Mouse (Mus musculus): ENCODE data around the gene Otop2. TPM values are rescaled to one million over a fixed set of nuclear protein-coding genes. Genes with fewer than 3 reads are reported as not detected.

The Otop2 gene
- polyA plus RNA-seq, 1 experiment from 2014 or later, result not detected

DNA sequence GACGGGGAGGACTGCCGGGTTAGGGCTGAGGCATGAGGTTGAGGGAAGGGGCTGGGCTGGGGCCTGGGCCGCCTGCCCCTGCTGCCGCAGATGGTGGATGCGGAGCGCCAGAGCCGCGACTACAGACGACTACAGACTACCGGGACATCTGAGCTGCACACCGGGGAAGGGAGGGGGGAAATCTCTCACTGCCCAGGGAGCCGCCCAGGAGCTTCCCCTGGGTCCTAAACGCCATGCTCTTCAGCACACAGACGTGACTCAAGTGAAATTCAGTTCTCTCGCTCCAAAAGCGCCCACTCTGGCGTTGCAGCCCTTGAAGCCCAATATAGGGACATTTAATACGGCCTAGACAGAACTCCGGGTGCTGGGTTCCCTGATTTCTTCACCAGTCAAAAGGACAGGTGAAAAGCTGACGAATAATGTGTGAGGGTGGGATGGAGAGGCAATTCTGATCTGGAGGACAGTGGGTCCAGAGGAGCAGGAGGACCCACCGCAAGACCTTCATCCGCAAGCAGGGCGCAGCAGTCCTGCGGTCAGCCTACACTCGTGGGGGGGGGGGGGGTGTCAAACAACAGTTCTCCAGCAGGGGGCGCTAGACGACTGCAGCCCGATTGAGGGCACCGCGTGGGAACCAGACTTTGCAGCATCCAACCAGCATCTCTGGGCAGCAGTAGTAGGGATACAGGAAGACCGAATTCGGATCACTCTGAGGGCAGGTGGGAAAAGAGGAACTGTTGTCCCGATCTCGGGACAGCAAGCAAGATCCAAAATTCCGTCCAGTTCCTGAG is 15.1 kb downstream of the Otop2 start, which contains the start of gene Ush1g:
Gene Ush1g, minus strand, starts transcription at position 136 of the 788 bp plus-strand sequence.
- H3K27ac ChIP-seq (ENCODE audit: low read depth, low read length), result no peak within 1 kb of the TSS
- H3K4me3 ChIP-seq (ENCODE audit: low read depth, low read length), result no peak within 1 kb of the TSS
- H3K9me3 ChIP-seq (ENCODE audit: control insufficient read depth, low read length), result no peaks in the 10 kb centered on the region
- WGBS, result 5% methylated on average over 35 of the region's 35 CpGs
- H3K4me1 ChIP-seq (ENCODE audit: control insufficient read depth, insufficient read depth, low read length), result peaks cover 5% of the 10 kb centered on the region; the same call in 1 of the 2 replicates
- H3K4me2 ChIP-seq (ENCODE audit: low read depth), result no peak within 1 kb of the TSS
- ATAC-seq (ENCODE audit: insufficient read depth, low FRiP score, low TSS enrichment) (no peak), DNase-seq (ENCODE audit: low spot score) (peak; percentile 80)
- H3K9ac ChIP-seq (ENCODE audit: low read length), result no peak within 1 kb of the TSS
- H3K36me3 ChIP-seq (ENCODE audit: control insufficient read depth, insufficient read depth, low read length), result no peaks in the 10 kb centered on the region
- peaks cover 75% of the 10 kb centered on the region for H3K27me3 ChIP-seq (ENCODE audit: control insufficient read depth, insufficient read depth, low read length)

DNA sequence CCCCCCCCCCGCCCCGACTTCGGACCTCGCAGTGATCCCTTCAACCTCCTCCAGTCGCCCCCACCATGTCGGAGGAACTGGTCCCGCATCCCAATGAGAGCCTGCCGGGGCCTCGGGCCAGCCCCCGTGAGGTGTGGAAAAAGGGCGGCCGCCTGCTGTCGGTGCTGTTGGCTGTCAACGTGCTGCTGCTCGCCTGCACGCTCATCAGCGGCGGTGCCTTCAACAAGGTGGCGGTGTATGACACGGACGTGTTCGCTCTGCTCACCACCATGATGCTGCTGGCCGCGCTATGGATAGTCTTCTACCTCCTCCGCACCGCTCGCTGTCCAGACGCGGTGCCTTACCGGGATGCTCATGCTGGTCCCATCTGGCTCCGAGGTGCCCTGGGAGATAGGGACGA is 16.4 kb downstream of the Otop2 start:
- 16% methylated on average over 32 of the region's 32 CpGs for WGBS
- Histone ChIP-seq H3K4me3 (ENCODE audit: low read depth, low read length) (no peak overlapping the region), H3K36me3 (ENCODE audit: control insufficient read depth, insufficient read depth, low read length) (no peaks in the 10 kb centered on the region), H3K27me3 (ENCODE audit: control insufficient read depth, insufficient read depth, low read length) (peaks cover 63% of the 10 kb centered on the region), H3K4me1 (ENCODE audit: control insufficient read depth, insufficient read depth, low read length) (peaks cover 5% of the 10 kb centered on the region; the same call in 1 of the 2 replicates), H3K9me3 (ENCODE audit: control insufficient read depth, low read length) (no peaks in the 10 kb centered on the region), H3K9ac (ENCODE audit: low read length) (no peak overlapping the region), H3K27ac (ENCODE audit: low read depth, low read length) (no peak overlapping the region), H3K4me2 (ENCODE audit: low read depth) (no peak overlapping the region)
- no peak for DNase-seq (ENCODE audit: low spot score)
- no peak for ATAC-seq (ENCODE audit: insufficient read depth, low FRiP score, low TSS enrichment)

DNA sequence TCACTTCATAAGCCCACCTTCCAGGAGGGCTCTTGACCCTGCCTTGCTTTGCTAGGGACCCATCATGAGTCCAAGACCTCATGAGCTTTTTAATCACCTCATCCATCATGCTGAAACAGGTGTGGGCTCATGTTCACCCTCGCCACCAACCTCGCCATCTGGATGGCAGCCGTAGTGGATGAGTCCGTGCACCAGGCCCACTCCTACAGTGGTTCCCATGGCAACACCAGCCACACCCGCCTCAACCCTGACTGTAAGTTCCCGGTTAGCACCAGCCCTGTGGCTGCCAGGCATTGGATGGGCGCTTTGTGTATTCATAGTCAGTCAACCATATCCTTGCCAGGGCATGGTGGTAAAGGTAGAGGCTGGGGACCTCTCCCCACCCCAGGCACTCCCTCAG is 19.8 kb downstream of the Otop2 start:
- Histone ChIP-seq H3K4me1 (ENCODE audit: control insufficient read depth, insufficient read depth, low read length) (0 out of 2 replicates have a peak, but pooled peaks cover 2% of the 10 kb centered on the region), H3K36me3 (ENCODE audit: control insufficient read depth, insufficient read depth, low read length) (no peaks in the 10 kb centered on the region), H3K4me3 (ENCODE audit: low read depth, low read length) (no peak overlapping the region), H3K9ac (ENCODE audit: low read length) (no peak overlapping the region), H3K4me2 (ENCODE audit: low read depth) (no peak overlapping the region), H3K27me3 (ENCODE audit: control insufficient read depth, insufficient read depth, low read length) (peaks cover 29% of the 10 kb centered on the region), H3K9me3 (ENCODE audit: control insufficient read depth, low read length) (no peaks in the 10 kb centered on the region), H3K27ac (ENCODE audit: low read depth, low read length) (no peak overlapping the region)
- no peak for DNase-seq (ENCODE audit: low spot score)
- 67% methylated on average over 7 of the region's 7 CpGs for WGBS
- no peak for ATAC-seq (ENCODE audit: insufficient read depth, low FRiP score, low TSS enrichment)

DNA sequence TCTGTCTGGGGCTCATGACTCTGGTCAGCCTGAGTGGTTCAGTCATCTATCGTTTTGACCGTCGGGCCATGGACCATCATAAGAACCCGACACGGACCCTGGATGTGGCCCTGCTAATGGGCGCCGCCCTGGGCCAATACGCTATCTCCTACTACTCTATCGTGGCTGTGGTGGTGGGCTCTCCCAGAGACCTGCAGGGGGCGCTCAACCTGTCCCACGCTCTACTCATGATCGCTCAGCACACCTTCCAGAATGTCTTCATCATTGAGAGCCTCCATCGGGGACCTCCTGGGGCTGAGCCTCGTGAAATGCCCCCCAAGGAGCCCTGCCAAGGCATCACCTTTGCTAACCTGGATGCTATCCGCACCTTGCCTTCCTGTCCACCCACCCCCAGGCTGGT is 22.4 kb downstream of the Otop2 start:
- no peak overlapping the region for H3K9ac ChIP-seq (ENCODE audit: low read length)
- no peak for ATAC-seq (ENCODE audit: insufficient read depth, low FRiP score, low TSS enrichment)
- H3K36me3 ChIP-seq (ENCODE audit: control insufficient read depth, insufficient read depth, low read length), result no peaks in the 10 kb centered on the region
- H3K4me2 ChIP-seq (ENCODE audit: low read depth), result no peak overlapping the region
- 0 out of 2 replicates have a peak, but pooled peaks cover under 1% of the 10 kb centered on the region for H3K4me1 ChIP-seq (ENCODE audit: control insufficient read depth, insufficient read depth, low read length)
- H3K27ac ChIP-seq (ENCODE audit: low read depth, low read length), result no peak overlapping the region
- H3K9me3 ChIP-seq (ENCODE audit: control insufficient read depth, low read length), result no peaks in the 10 kb centered on the region
- no peak for DNase-seq (ENCODE audit: low spot score)
- 78% methylated on average over 15 of the region's 15 CpGs for WGBS
- no peak overlapping the region for H3K4me3 ChIP-seq (ENCODE audit: low read depth, low read length)
- H3K27me3 ChIP-seq (ENCODE audit: control insufficient read depth, insufficient read depth, low read length), result peaks cover 8% of the 10 kb centered on the region

DNA sequence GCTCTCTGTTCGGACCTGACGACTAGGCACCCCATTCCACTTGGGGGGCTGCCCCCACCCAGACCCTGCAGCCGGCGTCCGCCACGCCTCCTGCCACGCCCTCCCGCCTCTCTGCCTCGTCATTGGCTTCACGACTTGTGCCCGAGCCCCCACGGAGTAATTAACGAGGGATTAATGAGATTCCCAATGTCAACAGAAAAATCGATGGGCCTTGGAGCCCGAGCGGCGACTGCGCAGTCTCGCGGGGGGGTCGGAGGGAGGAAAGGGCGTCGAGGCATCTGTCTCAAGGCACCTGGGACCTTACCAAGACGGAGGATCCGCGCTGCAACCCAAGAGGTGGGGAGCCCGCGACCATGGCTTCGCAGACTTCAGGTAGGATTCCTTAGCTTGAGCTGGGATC is 27.6 kb downstream of the Otop2 start, which contains the start of gene Otop3:
Gene Otop3, plus strand, starts transcription at position 201 of the 400 bp plus-strand sequence.
- ATAC-seq (ENCODE audit: insufficient read depth, low FRiP score, low TSS enrichment), result no peak
- Histone ChIP-seq H3K4me1 (ENCODE audit: control insufficient read depth, insufficient read depth, low read length) (0 out of 2 replicates have a peak, but pooled peaks cover 6% of the 10 kb centered on the region), H3K9ac (ENCODE audit: low read length) (no peak within 1 kb of the TSS; the same call in 1 of the 2 replicates), H3K36me3 (ENCODE audit: control insufficient read depth, insufficient read depth, low read length) (no peaks in the 10 kb centered on the region), H3K27ac (ENCODE audit: low read depth, low read length) (no peak within 1 kb of the TSS), H3K27me3 (ENCODE audit: control insufficient read depth, insufficient read depth, low read length) (peaks cover 25% of the 10 kb centered on the region), H3K4me2 (ENCODE audit: low read depth) (peak within 1 kb of the TSS; percentile 36), H3K9me3 (ENCODE audit: control insufficient read depth, low read length) (no peaks in the 10 kb centered on the region), H3K4me3 (ENCODE audit: low read depth, low read length) (peak within 1 kb of the TSS; percentile 18; the same call in 1 of the 2 replicates)
- DNase-seq (ENCODE audit: low spot score), result peak; percentile 47
- WGBS, result 4% methylated on average over 29 of the region's 29 CpGs

DNA sequence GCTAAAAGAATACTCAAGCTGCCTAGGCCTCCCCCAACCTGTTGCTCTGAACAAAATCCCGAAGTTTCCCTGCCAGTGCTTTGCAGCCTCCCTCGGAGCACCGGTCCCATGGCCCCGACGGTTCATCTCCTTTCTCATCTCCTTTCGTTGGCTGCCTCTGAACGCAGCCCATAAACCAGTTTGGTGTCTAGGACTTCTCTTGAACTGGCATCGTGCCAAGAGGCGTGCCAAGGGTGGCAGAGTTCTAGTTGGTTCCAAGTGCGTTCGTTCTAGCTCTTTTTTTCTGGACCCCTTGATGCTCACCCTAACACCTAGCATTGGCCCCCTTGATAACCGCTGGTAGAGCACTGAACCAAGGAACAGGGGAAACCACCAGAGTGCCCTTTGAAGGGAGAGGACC is 28.3 kb downstream of the Otop2 start:
- 66% methylated on average over 12 of the region's 12 CpGs for WGBS
- Histone ChIP-seq H3K36me3 (ENCODE audit: control insufficient read depth, insufficient read depth, low read length) (no peaks in the 10 kb centered on the region), H3K27me3 (ENCODE audit: control insufficient read depth, insufficient read depth, low read length) (peaks cover 25% of the 10 kb centered on the region), H3K4me2 (ENCODE audit: low read depth) (no peak overlapping the region), H3K27ac (ENCODE audit: low read depth, low read length) (no peak overlapping the region), H3K4me1 (ENCODE audit: control insufficient read depth, insufficient read depth, low read length) (0 out of 2 replicates have a peak, but pooled peaks cover 6% of the 10 kb centered on the region), H3K4me3 (ENCODE audit: low read depth, low read length) (no peak overlapping the region), H3K9ac (ENCODE audit: low read length) (no peak overlapping the region), H3K9me3 (ENCODE audit: control insufficient read depth, low read length) (no peaks in the 10 kb centered on the region)
- DNase-seq (ENCODE audit: low spot score) (no peak), ATAC-seq (ENCODE audit: insufficient read depth, low FRiP score, low TSS enrichment) (no peak)

DNA sequence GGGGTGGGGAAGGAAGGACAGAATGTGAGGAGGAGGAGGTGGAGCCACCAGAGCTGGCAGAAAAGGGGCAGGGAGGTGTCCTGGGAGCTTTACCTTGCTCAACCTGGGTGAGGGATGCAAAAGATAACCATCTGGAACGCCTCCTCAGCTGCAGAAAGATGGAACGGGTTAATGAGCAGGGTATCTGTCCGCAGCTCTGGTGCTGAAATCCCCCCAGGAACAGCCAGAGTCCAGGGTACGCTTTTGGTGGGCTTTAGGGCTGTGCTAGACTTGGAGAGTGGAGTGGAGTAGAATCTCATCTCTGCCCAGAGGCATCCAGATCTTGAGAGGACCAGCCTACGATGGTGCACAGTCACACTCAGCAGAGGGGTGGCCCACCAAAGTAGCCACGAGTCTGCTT is 29.2 kb downstream of the Otop2 start:
- peaks cover 25% of the 10 kb centered on the region for H3K27me3 ChIP-seq (ENCODE audit: control insufficient read depth, insufficient read depth, low read length)
- no peak for ATAC-seq (ENCODE audit: insufficient read depth, low FRiP score, low TSS enrichment)
- DNase-seq (ENCODE audit: low spot score), result no peak

DNA sequence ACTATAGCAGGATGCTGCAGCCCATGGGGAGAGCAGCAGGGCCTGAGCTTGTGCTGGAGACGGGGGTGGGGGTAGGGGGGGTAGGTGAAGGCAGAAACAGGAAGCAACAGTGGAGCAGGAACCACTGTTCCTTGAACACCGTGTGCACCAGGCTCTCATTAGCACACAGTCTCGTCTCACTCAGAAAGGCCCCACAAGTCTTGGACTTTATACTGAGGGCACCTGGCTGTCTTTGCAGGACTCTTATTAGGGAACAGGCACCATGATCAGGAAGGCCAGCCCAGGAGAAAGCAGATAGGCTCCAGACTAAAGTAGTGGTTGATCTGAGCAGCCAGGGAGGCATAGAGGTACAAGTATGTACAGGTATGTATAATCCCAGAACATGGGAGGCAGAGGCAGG is 30.4 kb downstream of the Otop2 start:
- ATAC-seq (ENCODE audit: insufficient read depth, low FRiP score, low TSS enrichment), result no peak
- Histone ChIP-seq H3K9ac (ENCODE audit: low read length) (no peak overlapping the region), H3K4me1 (ENCODE audit: control insufficient read depth, insufficient read depth, low read length) (0 out of 2 replicates have a peak, but pooled peaks cover 6% of the 10 kb centered on the region), H3K36me3 (ENCODE audit: control insufficient read depth, insufficient read depth, low read length) (no peaks in the 10 kb centered on the region), H3K27me3 (ENCODE audit: control insufficient read depth, insufficient read depth, low read length) (peaks cover 25% of the 10 kb centered on the region), H3K27ac (ENCODE audit: low read depth, low read length) (no peak overlapping the region), H3K4me2 (ENCODE audit: low read depth) (no peak overlapping the region), H3K4me3 (ENCODE audit: low read depth, low read length) (no peak overlapping the region), H3K9me3 (ENCODE audit: control insufficient read depth, low read length) (no peaks in the 10 kb centered on the region)
- 67% methylated on average over 3 of the region's 3 CpGs for WGBS
- DNase-seq (ENCODE audit: low spot score), result no peak

More for the DNA sequence above, 29.2 kb downstream of the Otop2 start:
- Histone ChIP-seq H3K4me3 (ENCODE audit: low read depth, low read length) (no peak overlapping the region), H3K27ac (ENCODE audit: low read depth, low read length) (no peak overlapping the region), H3K4me1 (ENCODE audit: control insufficient read depth, insufficient read depth, low read length) (0 out of 2 replicates have a peak, but pooled peaks cover 6% of the 10 kb centered on the region), H3K9ac (ENCODE audit: low read length) (no peak overlapping the region), H3K36me3 (ENCODE audit: control insufficient read depth, insufficient read depth, low read length) (no peaks in the 10 kb centered on the region), H3K4me2 (ENCODE audit: low read depth) (no peak overlapping the region), H3K9me3 (ENCODE audit: control insufficient read depth, low read length) (no peaks in the 10 kb centered on the region)
- 24% methylated on average over 6 of the region's 6 CpGs for WGBS

DNA sequence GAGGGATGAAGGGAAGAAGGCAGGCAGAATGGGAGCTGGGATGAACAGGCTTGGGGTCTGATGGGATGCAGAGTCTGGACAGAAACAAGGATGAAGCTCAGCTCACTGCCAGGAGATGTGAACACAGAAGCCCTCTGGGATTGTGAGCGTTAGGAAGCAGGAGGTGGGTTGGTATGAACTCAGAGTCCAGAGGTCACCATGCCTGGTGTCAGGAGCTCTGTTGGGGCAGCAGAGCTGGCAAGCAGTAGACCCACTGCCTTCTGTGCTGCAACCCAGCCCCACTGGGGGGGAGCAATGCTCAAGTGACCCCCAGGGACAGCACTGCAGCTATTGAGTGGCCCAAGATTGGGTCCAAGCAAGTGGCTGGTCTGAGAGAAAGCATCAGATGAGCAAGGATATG is 30.9 kb downstream of the Otop2 start:
- Histone ChIP-seq H3K4me3 (ENCODE audit: low read depth, low read length) (no peak overlapping the region), H3K4me2 (ENCODE audit: low read depth) (no peak overlapping the region), H3K27ac (ENCODE audit: low read depth, low read length) (no peak overlapping the region), H3K4me1 (ENCODE audit: control insufficient read depth, insufficient read depth, low read length) (0 out of 2 replicates have a peak, but pooled peaks cover 6% of the 10 kb centered on the region), H3K27me3 (ENCODE audit: control insufficient read depth, insufficient read depth, low read length) (peaks cover 25% of the 10 kb centered on the region), H3K9ac (ENCODE audit: low read length) (no peak overlapping the region), H3K36me3 (ENCODE audit: control insufficient read depth, insufficient read depth, low read length) (no peaks in the 10 kb centered on the region), H3K9me3 (ENCODE audit: control insufficient read depth, low read length) (no peaks in the 10 kb centered on the region)
- WGBS, result 86% methylated on average over 1 of the region's 1 CpGs
- DNase-seq (ENCODE audit: low spot score), result no peak
- no peak for ATAC-seq (ENCODE audit: insufficient read depth, low FRiP score, low TSS enrichment)

Data from neural tube, embryonic 11.5 days (tissue).